ENCODE assay signal across 26 mouse cellular contexts in the genomic region with DNA sequence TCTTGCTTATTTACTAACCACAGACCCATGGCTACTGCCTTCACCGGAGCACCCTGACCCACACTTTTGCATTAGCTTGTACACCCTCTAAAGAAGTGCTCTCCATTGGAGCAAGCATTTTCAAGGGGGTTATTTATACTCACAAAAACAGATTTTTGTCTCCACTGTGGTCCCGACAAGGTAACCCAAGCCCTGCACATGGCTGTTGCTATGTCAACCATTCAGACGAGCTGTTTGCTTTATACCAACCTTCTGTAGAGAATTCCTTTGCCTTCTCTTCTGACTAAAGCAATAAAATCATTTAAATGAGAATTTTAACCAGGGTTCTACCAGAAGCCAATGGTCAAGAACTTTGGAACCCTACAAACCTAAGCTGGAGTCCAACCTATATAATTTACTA. TPM values are rescaled to one million over a fixed set of nuclear protein-coding genes. Genes with fewer than 3 reads are reported as not detected.
"Had no signal": no experiment of that assay in that cellular context is flagged by ENCODE, and none has a peak within 500 bp of the region (broad histone marks: within the 10 kb centered on the region; RNA-seq: fewer than 3 reads in every experiment).

No protein-coding gene starts in this region.

- H3K9me3 ChIP-seq: neural tube, embryonic 15.5 days had no signal

- ATAC-seq: midbrain, embryonic 16.5 days had no signal

- H3K9ac ChIP-seq: lung, embryonic 14.5 days; midbrain, embryonic 12.5 days; neural tube, embryonic 13.5 days; neural tube, embryonic 15.5 days had no signal

- H3K36me3 ChIP-seq: midbrain, embryonic 12.5 days; neural tube, embryonic 13.5 days; neural tube, embryonic 15.5 days had no signal

- H3K4me3 ChIP-seq: midbrain, embryonic 12.5 days; myocyte; neural tube, embryonic 13.5 days; neural tube, embryonic 15.5 days had no signal

- H3K27ac ChIP-seq: midbrain, embryonic 12.5 days; neural tube, embryonic 13.5 days; neural tube, embryonic 15.5 days had no signal

- DNase-seq: lung, adult 18-20 months; lung, embryonic 14.5 days; lung, postnatal 10 days; lung, postnatal 4 days; midbrain, embryonic 14.5 days; retina, postnatal 1 day; right cerebral cortex, adult 18-20 months; right cerebral cortex, postnatal 25 days; right cerebral cortex, postnatal 4 days; spleen, adult 18-20 months; thymus, adult 18-20 months; thymus, postnatal 14 days; thymus, postnatal 36 days had no signal

- H3K4me2 ChIP-seq: lung, embryonic 14.5 days; midbrain, embryonic 12.5 days; neural tube, embryonic 13.5 days; neural tube, embryonic 15.5 days had no signal

- H3K27me3 ChIP-seq: midbrain, embryonic 12.5 days; neural tube, embryonic 13.5 days; neural tube, embryonic 15.5 days had no signal

RNA-seq across cellular contexts. Expression of gene Dclk1, which starts 18.3 kb away (rescaled TPM):
- total RNA-seq: megakaryocyte, adult 5-6 weeks; megakaryocyte-erythroid progenitor cell, adult 5-6 weeks had no signal

RNA-seq across cellular contexts. Expression of gene Sohlh2, which starts 42.0 kb away (rescaled TPM):
- total RNA-seq: megakaryocyte, adult 5-6 weeks; megakaryocyte-erythroid progenitor cell, adult 5-6 weeks had no signal
- polyA plus RNA-seq: liver, embryonic 16.5 days; lung, embryonic 14.5 days; lung, embryonic 16.5 days; midbrain, embryonic 12.5 days; midbrain, embryonic 14.5 days; midbrain, embryonic 16.5 days; neural tube, embryonic 13.5 days; neural tube, embryonic 15.5 days; small intestine, adult 2 months; stomach, embryonic 14.5 days; stomach, embryonic 16.5 days; thymus, postnatal 0 days had no signal
